In genomic region chr5:75800040-75800989, GRCm38 (mm10) we compare ENCODE assay signal across 14 mouse cellular contexts.
DNase-seq lines count a peak whose midpoint lies in the region; ATAC-seq and TF ChIP-seq lines count a peak whose summit lies in the region.
"Had no signal": no experiment of that assay in that cellular context is flagged by ENCODE, and none has a peak within 500 bp of the region (broad histone marks: within the 10 kb centered on the region; RNA-seq: fewer than 3 reads in every experiment).

No protein-coding gene starts in this region.

- no peaks in the 10 kb centered on the region for H3K27me3 ChIP-seq in heart, embryonic 13.5 days (replicated peaks)
- H3K27me3 ChIP-seq in midbrain, embryonic 12.5 days = no peaks in the 10 kb centered on the region
- H3K27me3 ChIP-seq in midbrain, embryonic 10.5 days (ENCODE audit: low read depth, poor library complexity, severe bottlenecking) = no peaks in the 10 kb centered on the region
- H3K27me3 ChIP-seq in stomach, postnatal 0 days (ENCODE audit: control insufficient read depth, insufficient read depth, low read length) = no peaks in the 10 kb centered on the region
- H3K27me3 ChIP-seq: heart, embryonic 12.5 days had no signal

- peak overlapping the region; percentile 34; the same call in 1 of the 2 replicates for H3K27ac ChIP-seq in heart, embryonic 13.5 days (replicated peaks)
- no peak overlapping the region for H3K27ac ChIP-seq in midbrain, embryonic 12.5 days (replicated peaks)
- no peak overlapping the region for H3K27ac ChIP-seq in midbrain, embryonic 10.5 days (replicated peaks)
- no peak overlapping the region for H3K27ac ChIP-seq in stomach, postnatal 0 days (replicated peaks)
- H3K27ac ChIP-seq: gastrocnemius, adult 2 months had no signal

- H3K36me3 ChIP-seq in heart, embryonic 13.5 days = no peaks in the 10 kb centered on the region
- H3K36me3 ChIP-seq in midbrain, embryonic 12.5 days = no peaks in the 10 kb centered on the region
- H3K36me3 ChIP-seq in midbrain, embryonic 10.5 days = no peaks in the 10 kb centered on the region
- H3K36me3 ChIP-seq in stomach, postnatal 0 days (ENCODE audit: control insufficient read depth, insufficient read depth, low read length) = no peaks in the 10 kb centered on the region
- H3K36me3 ChIP-seq: heart, embryonic 12.5 days had no signal

- no peak for TF ChIP-seq EP300 in stomach, postnatal 0 days (optimal IDR thresholded peaks at IDR 0.05)

- H3K4me3 ChIP-seq in heart, embryonic 13.5 days = no peak overlapping the region
- no peak overlapping the region for H3K4me3 ChIP-seq in midbrain, embryonic 12.5 days
- H3K4me3 ChIP-seq in midbrain, embryonic 10.5 days = no peak overlapping the region
- H3K4me3 ChIP-seq in stomach, postnatal 0 days (ENCODE audit: low read depth, low read length) = no peak overlapping the region
- H3K4me3 ChIP-seq: gastrocnemius, adult 2 months; heart, embryonic 12.5 days had no signal

- peaks cover 4% of the 10 kb centered on the region; the same call in 1 of the 2 replicates for H3K9me3 ChIP-seq in heart, embryonic 13.5 days
- H3K9me3 ChIP-seq in midbrain, embryonic 12.5 days = no peaks in the 10 kb centered on the region
- H3K9me3 ChIP-seq in midbrain, embryonic 10.5 days (replicated peaks) = no peaks in the 10 kb centered on the region
- H3K9me3 ChIP-seq in stomach, postnatal 0 days (ENCODE audit: control insufficient read depth, low read length) = no peaks in the 10 kb centered on the region

- no peak for DNase-seq in heart, adult 8-10 months (ENCODE audit: low spot score)
- DNase-seq in midbrain, embryonic 10.5 days (ENCODE audit: low spot score) = no peak
- no peak for DNase-seq in stomach, postnatal 0 days (ENCODE audit: low spot score)
- DNase-seq in left cerebral cortex, adult 9 months (ENCODE audit: low spot score in 2 of 2) = no peak
- DNase-seq: adrenal gland, adult 8-10 months; gastrocnemius, adult 2 months; lung, embryonic 14.5 days; right cerebral cortex, postnatal 14 days; thymus, postnatal 36 days had no signal

- TF ChIP-seq CTCF in stomach, postnatal 0 days (IDR thresholded peaks at IDR 0.05; ENCODE audit: low read depth) = no peak

- H3K9ac ChIP-seq in heart, embryonic 13.5 days = no peak overlapping the region
- no peak overlapping the region for H3K9ac ChIP-seq in midbrain, embryonic 12.5 days (replicated peaks)
- no peak overlapping the region for H3K9ac ChIP-seq in stomach, postnatal 0 days (ENCODE audit: low read length)
- H3K9ac ChIP-seq: heart, embryonic 12.5 days; lung, embryonic 14.5 days had no signal

- peaks cover 15% of the 10 kb centered on the region for H3K4me1 ChIP-seq in heart, embryonic 13.5 days
- H3K4me1 ChIP-seq in midbrain, embryonic 12.5 days = peaks cover 13% of the 10 kb centered on the region
- H3K4me1 ChIP-seq in midbrain, embryonic 10.5 days = peaks cover 9% of the 10 kb centered on the region
- no peaks in the 10 kb centered on the region for H3K4me1 ChIP-seq in stomach, postnatal 0 days (replicated peaks; ENCODE audit: control insufficient read depth, insufficient read depth)

- ATAC-seq in heart, embryonic 13.5 days (ENCODE audit: extremely low read depth, insufficient number of reproducible peaks, low FRiP score, low TSS enrichment) = no peak
- ATAC-seq in midbrain, embryonic 12.5 days (ENCODE audit: low FRiP score, low read depth) = no peak
- ATAC-seq in common myeloid progenitor, adult 5-6 weeks (replicated peaks; ENCODE audit: low read depth, poor library complexity, severe bottlenecking) = peak; percentile 34; the same call in 1 of the 2 replicates
- 0 out of 2 replicates have a peak, but pooled peaks have one; percentile 15 for ATAC-seq in stomach, postnatal 0 days (ENCODE audit: low FRiP score, low TSS enrichment)
- ATAC-seq: inflammation-experienced regulatory T-cells, adult 6 months had no signal

- H3K4me2 ChIP-seq in heart, embryonic 13.5 days = no peak overlapping the region
- H3K4me2 ChIP-seq in midbrain, embryonic 12.5 days (replicated peaks) = peak overlapping the region; percentile 10; the same call in 1 of the 2 replicates
- H3K4me2 ChIP-seq in stomach, postnatal 0 days (replicated peaks; ENCODE audit: low read depth) = no peak overlapping the region
- H3K4me2 ChIP-seq: heart, embryonic 12.5 days; lung, embryonic 14.5 days had no signal

- WGBS in heart, embryonic 13.5 days = 51% methylated on average over 18 of the region's 18 CpGs
- 52% methylated on average over 18 of the region's 18 CpGs for whole genome bisulfite sequencing in midbrain, embryonic 12.5 days
- WGBS in midbrain, embryonic 10.5 days = 73% methylated on average over 18 of the region's 18 CpGs
- 55% methylated on average over 18 of the region's 18 CpGs for WGBS in stomach, postnatal 0 days

Comparison
In these comparisons a context has a peak if more than half of its experiments do, and no peak if none do; other contexts are left out.
1. ATAC-seq: peak in common myeloid progenitor, adult 5-6 weeks (single experiment) and stomach, postnatal 0 days (single experiment); none in heart, embryonic 13.5 days (single experiment) and midbrain, embryonic 12.5 days (single experiment).